ENCODE assay signal across 9 mouse cellular contexts in genomic region chr13:74389730-74390129, GRCm38 (mm10). TPM values are rescaled to one million over a fixed set of nuclear protein-coding genes. Genes with fewer than 3 reads are reported as not detected.
DNase-seq lines count a peak whose midpoint lies in the region; ATAC-seq and TF ChIP-seq lines count a peak whose summit lies in the region.
"Had no signal": no experiment of that assay in that cellular context is flagged by ENCODE, and none has a peak within 500 bp of the region (broad histone marks: within the 10 kb centered on the region; RNA-seq: fewer than 3 reads in every experiment).

No protein-coding gene starts in this region.

- no peaks in the 10 kb centered on the region for H3K27me3 ChIP-seq in kidney, postnatal 0 days (ENCODE audit: insufficient read depth, low read length)
- no peaks in the 10 kb centered on the region for H3K27me3 ChIP-seq in kidney, adult 2 months (replicated peaks; ENCODE audit: control insufficient read depth, insufficient read depth, low read length)
- H3K27me3 ChIP-seq in embryonic facial prominence, embryonic 14.5 days (replicated peaks; ENCODE audit: control insufficient read depth, insufficient read depth, low read length): no peaks in the 10 kb centered on the region
- no peaks in the 10 kb centered on the region for H3K27me3 ChIP-seq in intestine, postnatal 0 days (replicated peaks; ENCODE audit: control insufficient read depth, insufficient read depth, low read length)
- H3K27me3 ChIP-seq in neural tube, embryonic 12.5 days (replicated peaks): no peaks in the 10 kb centered on the region

- H3K4me1 ChIP-seq in kidney, postnatal 0 days (replicated peaks; ENCODE audit: insufficient read depth, low read length): no peaks in the 10 kb centered on the region
- no peaks in the 10 kb centered on the region for H3K4me1 ChIP-seq in kidney, adult 2 months (ENCODE audit: control insufficient read depth, insufficient read depth, low read length)
- H3K4me1 ChIP-seq in embryonic facial prominence, embryonic 14.5 days (ENCODE audit: control insufficient read depth, insufficient read depth, low read length): peaks cover 10% of the 10 kb centered on the region
- peaks cover 3% of the 10 kb centered on the region; the same call in 1 of the 2 replicates for H3K4me1 ChIP-seq in intestine, postnatal 0 days (replicated peaks; ENCODE audit: control insufficient read depth, insufficient read depth, low read length)
- no peaks in the 10 kb centered on the region for H3K4me1 ChIP-seq in neural tube, embryonic 12.5 days

- no peaks in the 10 kb centered on the region for H3K36me3 ChIP-seq in kidney, postnatal 0 days (ENCODE audit: insufficient read depth, low read length)
- H3K36me3 ChIP-seq in kidney, adult 2 months (ENCODE audit: control insufficient read depth, insufficient read depth, low read length): no peaks in the 10 kb centered on the region
- H3K36me3 ChIP-seq in embryonic facial prominence, embryonic 14.5 days (ENCODE audit: control insufficient read depth, insufficient read depth, low read length): no peaks in the 10 kb centered on the region
- H3K36me3 ChIP-seq in intestine, postnatal 0 days (ENCODE audit: control insufficient read depth, insufficient read depth): no peaks in the 10 kb centered on the region
- H3K36me3 ChIP-seq in neural tube, embryonic 12.5 days: no peaks in the 10 kb centered on the region

- H3K9ac ChIP-seq in kidney, postnatal 0 days (ENCODE audit: low read depth, low read length): no peak overlapping the region
- H3K9ac ChIP-seq in embryonic facial prominence, embryonic 14.5 days (ENCODE audit: low read depth, low read length): no peak overlapping the region; the same call in 1 of the 2 replicates
- H3K9ac ChIP-seq in intestine, postnatal 0 days (ENCODE audit: low read depth, low read length): no peak overlapping the region
- H3K9ac ChIP-seq in neural tube, embryonic 12.5 days: no peak overlapping the region

- DNase-seq in kidney, postnatal 0 days (ENCODE audit: low spot score): no peak
- DNase-seq in kidney, adult 2 months: no peak
- no peak for DNase-seq in embryonic facial prominence, embryonic 14.5 days (ENCODE audit: low spot score)
- DNase-seq in spleen, postnatal 36 days (ENCODE audit: low spot score in 2 of 2): no peak
- no peak for DNase-seq in ovary, postnatal 36 days (ENCODE audit: low spot score)
- DNase-seq in urinary bladder, adult 18-20 months (ENCODE audit: low spot score in 2 of 2): no peak
- DNase-seq: cerebellum, postnatal 10 days had no signal

- no peak for ATAC-seq in kidney, postnatal 0 days (replicated peaks; ENCODE audit: low FRiP score, low read depth)
- no peak for ATAC-seq in embryonic facial prominence, embryonic 14.5 days (ENCODE audit: low read depth)
- no peak for ATAC-seq in intestine, postnatal 0 days
- 0 out of 2 replicates have a peak, but pooled peaks have one; percentile 6 for ATAC-seq in neural tube, embryonic 12.5 days (ENCODE audit: low FRiP score, low read depth)

- 66% methylated on average over 6 of the region's 6 CpGs for WGBS in kidney, postnatal 0 days
- 56% methylated on average over 6 of the region's 6 CpGs for WGBS in kidney, adult 2 months
- WGBS in embryonic facial prominence, embryonic 14.5 days: 62% methylated on average over 6 of the region's 6 CpGs
- 61% methylated on average over 6 of the region's 6 CpGs for WGBS in intestine, postnatal 0 days
- WGBS in neural tube, embryonic 12.5 days: 71% methylated on average over 6 of the region's 6 CpGs

- no peak for TF ChIP-seq POLR2A in kidney, adult 2 months (IDR thresholded peaks at IDR 0.05; ENCODE audit: low read depth, low read length)

- no peak overlapping the region for H3K27ac ChIP-seq in kidney, postnatal 0 days
- no peak overlapping the region for H3K27ac ChIP-seq in kidney, adult 2 months (ENCODE audit: insufficient read depth, low read depth, low read length)
- H3K27ac ChIP-seq in embryonic facial prominence, embryonic 14.5 days (replicated peaks; ENCODE audit: low read depth, low read length): no peak overlapping the region
- no peak overlapping the region for H3K27ac ChIP-seq in intestine, postnatal 0 days (ENCODE audit: low read depth, low read length)
- H3K27ac ChIP-seq in neural tube, embryonic 12.5 days: no peak overlapping the region

- peak; percentile 45 for TF ChIP-seq CTCF in kidney, postnatal 0 days (IDR thresholded peaks at IDR 0.05; ENCODE audit: low read depth)
- no peak for TF ChIP-seq CTCF in kidney, adult 2 months (conservative IDR thresholded peaks at IDR 0.05; ENCODE audit: insufficient read depth, insufficient read length, low read depth, low read length)
- TF ChIP-seq CTCF in intestine, postnatal 0 days (IDR thresholded peaks at IDR 0.05; ENCODE audit: low read depth): 0 out of 2 replicates have a peak, but pooled peaks have one; percentile 25

- peak overlapping the region; percentile 71 for H3K4me3 ChIP-seq in kidney, postnatal 0 days (replicated peaks; ENCODE audit: low read depth, low read length)
- no peak overlapping the region for H3K4me3 ChIP-seq in kidney, adult 2 months (ENCODE audit: insufficient read depth, low read depth, low read length)
- H3K4me3 ChIP-seq in embryonic facial prominence, embryonic 14.5 days (ENCODE audit: low read depth, low read length): peak overlapping the region; percentile 76
- peak overlapping the region; percentile 74 for H3K4me3 ChIP-seq in intestine, postnatal 0 days (ENCODE audit: low read depth, low read length)
- no peak overlapping the region for H3K4me3 ChIP-seq in neural tube, embryonic 12.5 days

- H3K9me3 ChIP-seq in kidney, postnatal 0 days (replicated peaks; ENCODE audit: low read length): no peaks in the 10 kb centered on the region
- no peaks in the 10 kb centered on the region for H3K9me3 ChIP-seq in embryonic facial prominence, embryonic 14.5 days (ENCODE audit: control insufficient read depth, low read length)
- H3K9me3 ChIP-seq in intestine, postnatal 0 days (ENCODE audit: control insufficient read depth): no peaks in the 10 kb centered on the region
- H3K9me3 ChIP-seq in neural tube, embryonic 12.5 days: no peaks in the 10 kb centered on the region

- H3K4me2 ChIP-seq in kidney, postnatal 0 days (ENCODE audit: low read length): peak overlapping the region; percentile 59
- peak overlapping the region; percentile 72 for H3K4me2 ChIP-seq in embryonic facial prominence, embryonic 14.5 days (ENCODE audit: low read depth, low read length)
- H3K4me2 ChIP-seq in intestine, postnatal 0 days (replicated peaks; ENCODE audit: low read depth): peak overlapping the region; percentile 77
- H3K4me2 ChIP-seq in neural tube, embryonic 12.5 days (replicated peaks): peak overlapping the region; percentile 57

RNA-seq across cellular contexts. Expression of gene Zfp72, which starts 0.9 kb away (rescaled TPM):
- 6.6 and 7.1 TPM in 2 replicates for polyA plus RNA-seq in kidney, postnatal 0 days (2015; fragmentation: Nextera tagmentation; extraction: Ambion mirVana)
- 0.26 and 0.47 TPM in 2 replicates for polyA plus RNA-seq in kidney, adult 2 months (2012; rRNA removed)
- polyA plus RNA-seq in embryonic facial prominence, embryonic 14.5 days (2014; fragmentation: Nextera tagmentation; extraction: Ambion mirVana): 5.8 and 6.8 TPM in 2 replicates
- polyA plus RNA-seq in intestine, postnatal 0 days (2015; fragmentation: Nextera tagmentation; extraction: Ambion mirVana): 1.2 TPM in 2 replicates
- polyA plus RNA-seq in neural tube, embryonic 12.5 days (2016; fragmentation: Nextera tagmentation; extraction: Ambion mirVana): 4.4 and 5.1 TPM in 2 replicates

RNA-seq across cellular contexts. Expression of gene Ftl1-ps1, which starts 9.8 kb away (rescaled TPM):
- polyA plus RNA-seq in kidney, postnatal 0 days (2015; fragmentation: Nextera tagmentation; extraction: Ambion mirVana): 185 and 186 TPM in 2 replicates
- 92.8 and 142 TPM in 2 replicates for polyA plus RNA-seq in kidney, adult 2 months (2012; rRNA removed)
- 73.0 and 78.2 TPM in 2 replicates for polyA plus RNA-seq in embryonic facial prominence, embryonic 14.5 days (2014; fragmentation: Nextera tagmentation; extraction: Ambion mirVana)
- polyA plus RNA-seq in intestine, postnatal 0 days (2015; fragmentation: Nextera tagmentation; extraction: Ambion mirVana): 338 and 363 TPM in 2 replicates
- 91.7 and 104 TPM in 2 replicates for polyA plus RNA-seq in neural tube, embryonic 12.5 days (2016; fragmentation: Nextera tagmentation; extraction: Ambion mirVana)

RNA-seq across cellular contexts. Expression of gene Lrrc14b, which starts 25.9 kb away (rescaled TPM):
- not detected in 2 replicates for polyA plus RNA-seq in kidney, postnatal 0 days (2015; fragmentation: Nextera tagmentation; extraction: Ambion mirVana)
- polyA plus RNA-seq in kidney, adult 2 months (2012; rRNA removed): 1.6 and 2.0 TPM in 2 replicates
- 0.10 TPM in 1 of 2 replicates, not detected in the other for polyA plus RNA-seq in embryonic facial prominence, embryonic 14.5 days (2014; fragmentation: Nextera tagmentation; extraction: Ambion mirVana)
- not detected in 2 replicates for polyA plus RNA-seq in intestine, postnatal 0 days (2015; fragmentation: Nextera tagmentation; extraction: Ambion mirVana)
- not detected in 2 replicates for polyA plus RNA-seq in neural tube, embryonic 12.5 days (2016; fragmentation: Nextera tagmentation; extraction: Ambion mirVana)

RNA-seq across cellular contexts. Expression of gene Ccdc127, which starts 39.6 kb away (rescaled TPM):
- polyA plus RNA-seq in kidney, postnatal 0 days (2015; fragmentation: Nextera tagmentation; extraction: Ambion mirVana): 42.7 and 44.1 TPM in 2 replicates
- polyA plus RNA-seq in kidney, adult 2 months (2012; rRNA removed): 3.9 and 4.5 TPM in 2 replicates
- polyA plus RNA-seq in embryonic facial prominence, embryonic 14.5 days (2014; fragmentation: Nextera tagmentation; extraction: Ambion mirVana): 51.0 and 51.7 TPM in 2 replicates
- 22.0 and 23.0 TPM in 2 replicates for polyA plus RNA-seq in intestine, postnatal 0 days (2015; fragmentation: Nextera tagmentation; extraction: Ambion mirVana)
- polyA plus RNA-seq in neural tube, embryonic 12.5 days (2016; fragmentation: Nextera tagmentation; extraction: Ambion mirVana): 55.4 and 57.5 TPM in 2 replicates

RNA-seq across cellular contexts. Expression of gene Sdha, which starts 39.6 kb away (rescaled TPM):
- 305 and 346 TPM in 2 replicates for polyA plus RNA-seq in kidney, postnatal 0 days (2015; fragmentation: Nextera tagmentation; extraction: Ambion mirVana)
- polyA plus RNA-seq in kidney, adult 2 months (2012; rRNA removed): 445 and 517 TPM in 2 replicates
- polyA plus RNA-seq in embryonic facial prominence, embryonic 14.5 days (2014; fragmentation: Nextera tagmentation; extraction: Ambion mirVana): 207 TPM in 2 replicates
- polyA plus RNA-seq in intestine, postnatal 0 days (2015; fragmentation: Nextera tagmentation; extraction: Ambion mirVana): 213 TPM in 2 replicates
- polyA plus RNA-seq in neural tube, embryonic 12.5 days (2016; fragmentation: Nextera tagmentation; extraction: Ambion mirVana): 206 and 209 TPM in 2 replicates

Comparison
In these comparisons a context has a peak if more than half of its experiments do, and no peak if none do; other contexts are left out.
1. H3K4me3 ChIP-seq: peak in kidney, postnatal 0 days (single experiment), embryonic facial prominence, embryonic 14.5 days (single experiment) and intestine, postnatal 0 days (single experiment); none in kidney, adult 2 months (single experiment) and neural tube, embryonic 12.5 days (single experiment).
2. Peak in every context shown above with its lines, with median percentiles within 50 percentile points of each other: H3K4me2 ChIP-seq.